Mouse (Mus musculus) bone marrow macrophage, adult 2 months (primary cell): Measurements from ENCODE around the gene Rhob. TPM values are rescaled to one million over a fixed set of nuclear protein-coding genes. Genes with fewer than 3 reads are reported as not detected.

Experiments
- H3K27ac ChIP-seq: 2 replicates; pipeline ENCODE4 v1.5.1; 2012; ENCODE audit warnings: low read depth, low read length; ENCODE audit not compliant: insufficient read depth
- H3K4me1 ChIP-seq: 2 replicates; pipeline ENCODE4 v1.6.1; 2012; ENCODE audit warnings: low read length; ENCODE audit not compliant: control insufficient read depth, insufficient read depth
- H3K4me3 ChIP-seq: 2 replicates; pipeline ENCODE4 v1.5.1; 2012; ENCODE audit warnings: mild to moderate bottlenecking, low read length, moderate library complexity; ENCODE audit not compliant: insufficient read depth
- CTCF ChIP-seq: IDR thresholded peaks from 2 replicates; pipeline ENCODE4 v1.5.1; 2012; ENCODE audit warnings: low read depth, mild to moderate bottlenecking, low read length, moderate library complexity
- POLR2A ChIP-seq: IDR thresholded peaks from 2 replicates; pipeline ENCODE4 v1.6.1; 2012; ENCODE audit warnings: mild to moderate bottlenecking, low read depth, low read length, borderline replicate concordance
- polyA plus RNA-seq: library from polyadenylated mRNA; stranded (reverse); fragments of >200 nt; gene quantifications from 2 replicates; pipeline ENCODE4 v1.2.4, GENCODE M21; 2012; ENCODE audit not compliant: missing spikeins, insufficient read depth, insufficient read length

Gene Rhob
- polyA plus RNA-seq, 1 experiment: 50.1 TPM

DNA sequence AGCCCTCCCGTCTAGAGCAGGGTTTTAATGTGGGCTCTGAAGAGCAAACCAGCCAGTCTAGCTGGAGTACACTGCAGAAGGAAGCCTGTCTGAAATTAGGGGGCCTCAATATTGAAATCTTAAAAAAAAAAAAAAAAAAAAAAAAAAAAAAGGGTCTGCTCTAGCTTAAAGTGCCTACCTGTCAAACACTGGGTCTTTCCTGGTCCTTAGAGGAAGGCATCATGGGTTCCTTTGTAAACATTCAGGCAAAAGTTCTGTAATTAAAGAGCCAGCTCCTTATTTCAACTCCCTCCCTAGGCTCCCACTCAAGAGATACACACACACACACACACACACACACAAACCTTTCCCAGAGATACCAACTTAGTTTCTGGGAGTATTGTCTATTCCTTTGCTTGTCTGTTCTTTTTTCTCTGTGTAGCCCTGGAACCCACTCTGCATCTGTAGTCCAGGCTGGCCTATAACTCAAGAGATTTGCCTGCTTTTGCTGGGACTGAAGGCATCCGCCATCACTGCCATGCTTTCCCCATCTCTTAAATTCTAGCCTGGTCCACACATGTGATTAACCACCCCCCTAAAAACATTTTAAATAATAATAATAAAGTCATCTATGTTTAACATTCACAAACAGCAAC is 3.0 kb downstream of the Rhob start:
- H3K4me1 ChIP-seq: peaks cover 17% of the 10 kb centered on the region
- no peak overlapping the region for H3K4me3 ChIP-seq
- no peak overlapping the region for H3K27ac ChIP-seq
- TF ChIP-seq POLR2A (no peak), CTCF (no peak)

GRCm38 (mm10) chr12:8495881-8496678 is 3.7 kb downstream of the Rhob start:
- Histone ChIP-seq H3K4me3 (no peak overlapping the region), H3K4me1 (peaks cover 12% of the 10 kb centered on the region), H3K27ac (no peak overlapping the region)
- TF ChIP-seq POLR2A: no peak
- TF ChIP-seq CTCF: no peak

GRCm38 (mm10) chr12:8494675-8495074 is 5.1 kb downstream of the Rhob start:
- H3K4me3 ChIP-seq: no peak overlapping the region
- H3K27ac ChIP-seq: no peak overlapping the region
- H3K4me1 ChIP-seq: peaks cover 6% of the 10 kb centered on the region; the same call in 1 of the 2 replicates
- no peak for TF ChIP-seq CTCF
- TF ChIP-seq POLR2A: no peak

- H3K4me1 ChIP-seq: peaks cover 6% of the 10 kb centered on the region
- H3K4me3 ChIP-seq: no peak overlapping the region
- H3K27ac ChIP-seq: no peak overlapping the region
- TF ChIP-seq CTCF (no peak), POLR2A (no peak)
Measured at GRCm38 (mm10) chr12:8493386-8493785, 6.4 kb downstream of the Rhob start.

DNA sequence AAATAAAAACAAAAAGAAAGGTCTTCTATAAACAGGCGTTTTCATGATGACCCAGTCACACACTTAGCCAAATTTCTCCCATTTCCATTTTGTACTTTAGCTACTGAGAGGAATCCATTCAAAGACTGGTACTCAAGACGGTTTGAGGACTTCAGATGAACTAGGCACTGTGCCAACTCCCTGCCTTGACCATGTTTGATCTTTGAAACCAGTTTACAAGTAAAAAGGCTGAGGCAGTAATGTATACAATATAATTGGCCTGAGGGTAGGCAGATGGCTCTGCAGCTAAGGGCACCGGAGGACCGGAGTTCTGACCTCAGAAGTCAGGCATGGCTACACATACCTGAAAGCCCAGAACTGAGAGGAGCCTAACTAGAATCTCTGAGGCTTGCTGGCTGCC is 10.7 kb downstream of the Rhob start:
- no peak for TF ChIP-seq POLR2A
- Histone ChIP-seq H3K27ac (no peak overlapping the region), H3K4me1 (peaks cover 11% of the 10 kb centered on the region), H3K4me3 (no peak overlapping the region)

GRCm38 (mm10) chr12:8488652-8488980 is 11.2 kb downstream of the Rhob start:
- no peak overlapping the region for H3K27ac ChIP-seq
- TF ChIP-seq POLR2A (no peak), CTCF (no peak)
- H3K4me3 ChIP-seq: no peak overlapping the region
- peaks cover 13% of the 10 kb centered on the region for H3K4me1 ChIP-seq

DNA sequence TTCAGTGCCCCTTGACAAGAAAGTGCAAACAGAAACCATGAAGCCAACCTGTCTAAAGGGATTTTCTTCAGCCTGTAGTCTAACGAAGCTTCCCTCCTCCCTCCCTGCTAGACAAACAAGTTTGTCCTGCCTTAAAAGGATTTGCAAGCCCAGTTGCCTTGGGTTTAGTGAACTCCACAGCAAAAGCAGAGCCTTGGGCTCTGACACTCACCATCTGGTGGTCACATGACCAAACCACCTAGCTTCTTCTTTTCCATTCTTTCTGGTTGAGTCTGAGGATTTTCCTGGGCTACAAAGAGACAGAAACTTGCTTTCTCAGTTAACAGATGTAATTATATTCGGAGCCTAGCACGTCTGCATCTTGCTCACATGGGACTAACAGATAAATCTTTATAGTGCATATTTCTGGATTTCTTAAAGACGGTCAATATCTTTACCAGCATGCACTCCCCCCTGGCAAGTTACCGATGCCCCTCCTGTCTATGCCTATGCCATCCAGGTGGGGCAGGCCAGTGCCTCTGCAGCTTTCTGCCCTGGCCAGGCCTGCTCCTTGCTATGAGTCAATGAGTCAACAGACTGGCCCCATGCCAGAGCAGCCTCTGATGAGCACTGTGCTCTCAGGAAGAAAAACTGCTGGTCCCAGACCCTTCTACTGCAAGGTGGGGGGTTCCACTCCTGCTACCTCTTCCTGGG is 11.7 kb downstream of the Rhob start:
- Histone ChIP-seq H3K4me1 (peaks cover 13% of the 10 kb centered on the region), H3K27ac (no peak overlapping the region), H3K4me3 (no peak overlapping the region)
- TF ChIP-seq POLR2A: no peak
- TF ChIP-seq CTCF: no peak

DNA sequence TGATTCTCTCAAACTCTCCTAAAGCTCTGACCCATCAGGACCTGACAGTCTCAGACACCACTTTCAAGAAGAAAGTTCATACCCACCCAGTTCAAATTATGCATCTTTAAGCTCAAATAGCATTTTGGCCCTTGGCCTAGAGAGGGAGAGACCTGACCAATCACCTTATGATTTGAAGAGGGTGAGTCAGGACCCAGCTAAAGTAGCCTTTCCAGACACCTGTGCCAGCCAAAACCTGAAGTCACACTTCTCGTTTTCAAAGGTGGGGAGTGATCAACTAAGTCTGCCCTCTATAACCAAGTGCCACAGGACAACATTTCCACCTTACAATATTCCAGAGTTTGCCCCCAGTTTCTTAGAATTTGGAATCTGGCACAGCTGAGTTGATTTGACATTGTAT is 12.5 kb downstream of the Rhob start:
- H3K4me1 ChIP-seq: peaks cover 18% of the 10 kb centered on the region
- no peak overlapping the region for H3K4me3 ChIP-seq
- TF ChIP-seq POLR2A (no peak), CTCF (no peak)
- no peak overlapping the region for H3K27ac ChIP-seq

GRCm38 (mm10) chr12:8485247-8485646 is 14.6 kb downstream of the Rhob start:
- Histone ChIP-seq H3K4me3 (no peak overlapping the region), H3K4me1 (peaks cover 18% of the 10 kb centered on the region), H3K27ac (no peak overlapping the region)
- TF ChIP-seq CTCF: no peak
- TF ChIP-seq POLR2A: no peak

DNA sequence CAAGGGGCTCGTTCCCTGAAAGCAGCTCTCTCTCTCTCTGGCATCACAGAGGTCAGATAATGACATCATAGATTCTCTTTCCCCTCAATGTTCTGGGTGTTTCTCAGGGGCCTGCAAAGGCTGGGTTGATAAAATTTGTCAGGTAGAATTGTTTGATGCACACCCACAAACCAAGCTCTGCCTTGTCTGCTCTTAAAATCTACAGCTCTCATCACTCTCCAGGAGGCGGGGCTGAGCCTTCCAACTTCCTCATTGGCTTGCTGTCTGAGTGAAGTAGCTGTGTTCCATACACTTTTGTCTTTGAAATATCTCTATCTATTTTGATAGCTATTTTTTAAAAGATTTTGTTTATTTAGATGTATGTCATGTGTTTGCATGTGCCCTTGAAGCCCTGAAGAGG is 17.6 kb downstream of the Rhob start:
- TF ChIP-seq CTCF (no peak), POLR2A (no peak)

More for the DNA sequence above, 17.6 kb downstream of the Rhob start:
- no peak overlapping the region for H3K27ac ChIP-seq
- H3K4me1 ChIP-seq: peaks cover 11% of the 10 kb centered on the region
- H3K4me3 ChIP-seq: no peak overlapping the region
